Mouse (Mus musculus): ENCODE measurements around the gene Pmf1.

- TF ChIP-seq POLR2A (IDR thresholded peaks at IDR 0.05; ENCODE audit: borderline replicate concordance, control insufficient read depth, low read depth, low read length) (no peak), CTCF (IDR thresholded peaks at IDR 0.05; ENCODE audit: control insufficient read depth, insufficient read depth, low read length) (no peak)
Observed at GRCm38 (mm10) chr3:88425330-88425689, 15.2 kb upstream of the Pmf1 start.

Data from bone marrow, adult 2 months (tissue).